ENCODE assay signal across 8 mouse cellular contexts in genomic region chr2:181188681-181189080, GRCm38 (mm10). TPM values are rescaled to one million over a fixed set of nuclear protein-coding genes. Genes with fewer than 3 reads are reported as not detected.
A peak's percentile ranks its signal among the peaks of the same experiment; 100 is the strongest.
DNase-seq lines count a peak whose midpoint lies in the region; ATAC-seq and TF ChIP-seq lines count a peak whose summit lies in the region.

No protein-coding gene starts in this region.

- intact Hi-C loops in left cerebral cortex, postnatal 14 days (cut with DNase I), result no loop called here

- H3K27me3 ChIP-seq in forebrain, postnatal 0 days (ENCODE audit: insufficient read depth, low read length), result no peaks in the 10 kb centered on the region
- H3K27me3 ChIP-seq in kidney, postnatal 0 days (ENCODE audit: insufficient read depth, low read length), result no peaks in the 10 kb centered on the region
- H3K27me3 ChIP-seq in midbrain, embryonic 12.5 days, result peaks cover 8% of the 10 kb centered on the region; the same call in 1 of the 2 replicates

- H3K9me3 ChIP-seq in forebrain, postnatal 0 days (ENCODE audit: low read length), result no peaks in the 10 kb centered on the region
- no peaks in the 10 kb centered on the region for H3K9me3 ChIP-seq in kidney, postnatal 0 days (replicated peaks; ENCODE audit: low read length)
- H3K9me3 ChIP-seq in midbrain, embryonic 12.5 days, result no peaks in the 10 kb centered on the region

- 0 out of 2 replicates have a peak, but pooled peaks cover 6% of the 10 kb centered on the region for H3K36me3 ChIP-seq in forebrain, postnatal 0 days (ENCODE audit: insufficient read depth)
- H3K36me3 ChIP-seq in kidney, postnatal 0 days (ENCODE audit: insufficient read depth, low read length), result 0 out of 2 replicates have a peak, but pooled peaks cover 4% of the 10 kb centered on the region
- peaks cover 14% of the 10 kb centered on the region; the same call in 1 of the 2 replicates for H3K36me3 ChIP-seq in midbrain, embryonic 12.5 days

- no peak for ATAC-seq in forebrain, postnatal 0 days
- no peak for ATAC-seq in kidney, postnatal 0 days (replicated peaks; ENCODE audit: low FRiP score, low read depth)
- no peak for ATAC-seq in midbrain, embryonic 12.5 days (ENCODE audit: low FRiP score, low read depth)

- peak overlapping the region; percentile 73 for H3K4me3 ChIP-seq in forebrain, postnatal 0 days (ENCODE audit: low read depth, low read length)
- H3K4me3 ChIP-seq in kidney, postnatal 0 days (replicated peaks; ENCODE audit: low read depth, low read length), result no peak overlapping the region
- H3K4me3 ChIP-seq in midbrain, embryonic 12.5 days, result peak overlapping the region; percentile 72

- peaks cover 6% of the 10 kb centered on the region for H3K4me1 ChIP-seq in forebrain, postnatal 0 days (ENCODE audit: insufficient read depth)
- H3K4me1 ChIP-seq in kidney, postnatal 0 days (replicated peaks; ENCODE audit: insufficient read depth, low read length), result peaks cover 6% of the 10 kb centered on the region; the same call in 1 of the 2 replicates
- H3K4me1 ChIP-seq in midbrain, embryonic 12.5 days, result peaks cover 13% of the 10 kb centered on the region

- 0 out of 2 replicates have a peak overlapping the region, but pooled peaks have one; percentile 25 for H3K9ac ChIP-seq in forebrain, postnatal 0 days
- H3K9ac ChIP-seq in kidney, postnatal 0 days (ENCODE audit: low read depth, low read length), result no peak overlapping the region
- H3K9ac ChIP-seq in midbrain, embryonic 12.5 days (replicated peaks), result 0 out of 2 replicates have a peak overlapping the region, but pooled peaks have one; percentile 11

- peak; percentile 33 to 66 for DNase-seq in urinary bladder, adult 18-20 months (ENCODE audit: low spot score in 2 of 2)
- DNase-seq in urinary bladder, postnatal 4 days (ENCODE audit: low spot score in 2 of 2), result no peak
- no peak for DNase-seq in forebrain, postnatal 0 days
- DNase-seq in kidney, postnatal 0 days (ENCODE audit: low spot score), result peak; percentile 22
- peak; percentile 6 to 28 for DNase-seq in thymus, postnatal 36 days
- no peak for DNase-seq in cerebellum, adult 11 months
- no peak for DNase-seq in left cerebral cortex, postnatal 14 days (ENCODE audit: low spot score in 2 of 2)

- 72% methylated on average over 2 of the region's 2 CpGs for WGBS in forebrain, postnatal 0 days
- WGBS in kidney, postnatal 0 days, result 38% methylated on average over 2 of the region's 2 CpGs
- 68% methylated on average over 2 of the region's 2 CpGs for WGBS in midbrain, embryonic 12.5 days

- H3K27ac ChIP-seq in forebrain, postnatal 0 days (ENCODE audit: low read depth, low read length), result no peak overlapping the region; the same call in 1 of the 2 replicates
- peak overlapping the region; percentile 73; the same call in 1 of the 2 replicates for H3K27ac ChIP-seq in kidney, postnatal 0 days
- peak overlapping the region; percentile 93; the same call in 1 of the 2 replicates for H3K27ac ChIP-seq in midbrain, embryonic 12.5 days (replicated peaks)

- TF ChIP-seq CTCF in forebrain, postnatal 0 days (IDR thresholded peaks at IDR 0.05; ENCODE audit: low read depth), result no peak
- TF ChIP-seq CTCF in kidney, postnatal 0 days (IDR thresholded peaks at IDR 0.05; ENCODE audit: low read depth), result no peak

- peak overlapping the region; percentile 52 for H3K4me2 ChIP-seq in forebrain, postnatal 0 days (ENCODE audit: low read depth)
- peak overlapping the region; percentile 24; the same call in 1 of the 2 replicates for H3K4me2 ChIP-seq in kidney, postnatal 0 days (ENCODE audit: low read length)
- peak overlapping the region; percentile 64 for H3K4me2 ChIP-seq in midbrain, embryonic 12.5 days (replicated peaks)

RNA-seq across cellular contexts. Expression of gene Ppdpf, which starts 1.6 kb away (rescaled TPM):
- 239 and 264 TPM in 2 replicates for total RNA-seq in forebrain, postnatal 0 days (2014; rRNA removed)
- polyA plus RNA-seq in forebrain, postnatal 0 days (2015; fragmentation: Nextera tagmentation; extraction: Ambion mirVana), result 402 and 447 TPM in 2 replicates
- polyA plus RNA-seq in kidney, postnatal 0 days (2015; fragmentation: Nextera tagmentation; extraction: Ambion mirVana), result 262 and 278 TPM in 2 replicates
- 423 and 462 TPM in 2 replicates for polyA plus RNA-seq in midbrain, embryonic 12.5 days (2016; fragmentation: Nextera tagmentation; extraction: Ambion mirVana)
- 100 to 1,000 TPM; 114 to 118 TPM for total RNA-seq in left cerebral cortex, postnatal 14 days (2021)

RNA-seq across cellular contexts. Expression of gene Ptk6, which starts 13.9 kb away (rescaled TPM):
- total RNA-seq in forebrain, postnatal 0 days (2014; rRNA removed), result not detected in 2 replicates
- not detected in 2 replicates for polyA plus RNA-seq in forebrain, postnatal 0 days (2015; fragmentation: Nextera tagmentation; extraction: Ambion mirVana)
- not detected in 2 replicates for polyA plus RNA-seq in kidney, postnatal 0 days (2015; fragmentation: Nextera tagmentation; extraction: Ambion mirVana)
- polyA plus RNA-seq in midbrain, embryonic 12.5 days (2016; fragmentation: Nextera tagmentation; extraction: Ambion mirVana), result not detected in 2 replicates
- total RNA-seq in left cerebral cortex, postnatal 14 days (2021), result under 1 TPM in 1 of 2 experiments, not detected in 1; 0.08 TPM

RNA-seq across cellular contexts. Expression of gene Srms, which starts 24.3 kb away (rescaled TPM):
- total RNA-seq in forebrain, postnatal 0 days (2014; rRNA removed), result 0.15 and 0.43 TPM in 2 replicates
- polyA plus RNA-seq in forebrain, postnatal 0 days (2015; fragmentation: Nextera tagmentation; extraction: Ambion mirVana), result 0.10 TPM in 1 of 2 replicates, not detected in the other
- polyA plus RNA-seq in kidney, postnatal 0 days (2015; fragmentation: Nextera tagmentation; extraction: Ambion mirVana), result 0.14 and 0.26 TPM in 2 replicates
- 0.15 TPM in 1 of 2 replicates, not detected in the other for polyA plus RNA-seq in midbrain, embryonic 12.5 days (2016; fragmentation: Nextera tagmentation; extraction: Ambion mirVana)
- total RNA-seq in left cerebral cortex, postnatal 14 days (2021), result under 1 TPM; 0.30 to 0.35 TPM

RNA-seq across cellular contexts. Expression of gene Fndc11, which starts 31.1 kb away (rescaled TPM):
- not detected in 2 replicates for total RNA-seq in forebrain, postnatal 0 days (2014; rRNA removed)
- polyA plus RNA-seq in forebrain, postnatal 0 days (2015; fragmentation: Nextera tagmentation; extraction: Ambion mirVana), result 0.18 and 0.24 TPM in 2 replicates
- 0.27 and 0.55 TPM in 2 replicates for polyA plus RNA-seq in kidney, postnatal 0 days (2015; fragmentation: Nextera tagmentation; extraction: Ambion mirVana)
- polyA plus RNA-seq in midbrain, embryonic 12.5 days (2016; fragmentation: Nextera tagmentation; extraction: Ambion mirVana), result 0.15 and 0.20 TPM in 2 replicates
- not detected for total RNA-seq in left cerebral cortex, postnatal 14 days (2021)

RNA-seq across cellular contexts. Expression of gene Eef1a2, which starts 31.9 kb away (rescaled TPM):
- 215 and 218 TPM in 2 replicates for total RNA-seq in forebrain, postnatal 0 days (2014; rRNA removed)
- polyA plus RNA-seq in forebrain, postnatal 0 days (2015; fragmentation: Nextera tagmentation; extraction: Ambion mirVana), result 12.8 and 17.5 TPM in 2 replicates
- polyA plus RNA-seq in kidney, postnatal 0 days (2015; fragmentation: Nextera tagmentation; extraction: Ambion mirVana), result 0.05 TPM in 1 of 2 replicates, not detected in the other
- 1.4 and 1.6 TPM in 2 replicates for polyA plus RNA-seq in midbrain, embryonic 12.5 days (2016; fragmentation: Nextera tagmentation; extraction: Ambion mirVana)
- total RNA-seq in left cerebral cortex, postnatal 14 days (2021), result 1,000 to 10,000 TPM; 1,193 to 1,221 TPM

Comparison
In these comparisons a context has a peak if more than half of its experiments do, and no peak if none do; other contexts are left out.
1. DNase-seq: peak in urinary bladder, adult 18-20 months (2 of 2), kidney, postnatal 0 days (single experiment) and thymus, postnatal 36 days (2 of 2); none in urinary bladder, postnatal 4 days (0 of 2), forebrain, postnatal 0 days (single experiment), cerebellum, adult 11 months (single experiment) and left cerebral cortex, postnatal 14 days (0 of 2).
2. Peak in every context shown above with its lines, with median percentiles within 50 percentile points of each other: H3K4me2 ChIP-seq.